ENCODE assay signal across 8 mouse cellular contexts in the genomic region with DNA sequence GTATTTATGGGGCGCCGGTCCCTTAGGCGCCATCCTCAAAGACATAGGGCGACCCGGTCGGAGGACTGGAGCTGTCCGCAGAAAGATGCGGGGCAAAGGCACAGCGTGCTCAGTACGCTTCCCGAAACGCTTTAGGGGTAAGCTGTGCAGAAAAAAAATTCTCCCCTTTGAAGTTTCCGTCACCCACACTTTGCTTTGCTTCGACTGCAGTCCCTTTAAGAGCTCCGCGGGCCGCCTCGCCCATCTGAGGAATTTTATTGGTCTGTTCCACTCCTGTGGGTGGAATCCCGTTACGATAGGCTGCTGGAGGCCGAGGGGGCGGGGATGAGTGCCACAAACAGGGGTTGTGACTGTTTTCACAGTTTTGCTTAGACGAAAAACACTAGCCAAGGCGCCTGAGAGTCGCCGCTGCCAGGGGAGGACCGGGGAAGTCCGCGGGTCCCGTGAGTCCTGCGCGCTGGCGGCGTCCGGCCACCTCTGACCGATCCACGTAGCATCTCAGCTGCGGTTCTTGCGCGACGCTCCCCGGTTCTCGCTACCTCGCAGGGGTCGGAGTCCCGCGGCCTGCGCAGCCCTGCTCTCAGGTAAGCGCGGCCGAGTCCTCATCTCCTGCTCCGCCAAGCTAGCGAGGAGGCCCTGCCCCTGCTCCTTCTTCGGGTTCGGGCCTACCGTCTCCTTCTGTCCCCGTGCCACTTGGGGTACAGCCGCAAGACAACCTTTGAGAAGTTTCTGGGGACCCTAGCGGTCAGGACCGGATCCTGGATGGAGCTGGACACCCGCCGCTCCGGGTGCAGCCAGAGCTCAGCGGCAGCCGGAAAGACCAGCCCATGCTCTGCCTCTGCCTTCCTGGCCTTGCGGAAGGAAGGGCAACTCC. TPM values are rescaled to one million over a fixed set of nuclear protein-coding genes. Genes with fewer than 3 reads are reported as not detected.
DNase-seq lines count a peak whose midpoint lies in the region; ATAC-seq and TF ChIP-seq lines count a peak whose summit lies in the region.

A gene (plus strand): TSS at position 305 of the 874 bp plus-strand sequence.

- peak; percentile 89 for ATAC-seq in embryonic facial prominence, embryonic 15.5 days (ENCODE audit: insufficient number of reproducible peaks, low FRiP score, low TSS enrichment, low read depth)
- ATAC-seq in kidney, embryonic 14.5 days (ENCODE audit: low FRiP score, low TSS enrichment): peak; percentile 88
- ATAC-seq in limb, embryonic 15.5 days (ENCODE audit: insufficient number of reproducible peaks, low FRiP score, low TSS enrichment, low read depth): peak; percentile 87

- no peaks in the 10 kb centered on the region for H3K9me3 ChIP-seq in embryonic facial prominence, embryonic 15.5 days (replicated peaks)
- no peaks in the 10 kb centered on the region for H3K9me3 ChIP-seq in kidney, embryonic 14.5 days (ENCODE audit: control insufficient read depth, low read length)
- H3K9me3 ChIP-seq in limb, embryonic 15.5 days: no peaks in the 10 kb centered on the region

- TF ChIP-seq POLR2A in bone marrow, adult 2 months (IDR thresholded peaks at IDR 0.05; ENCODE audit: borderline replicate concordance, control insufficient read depth, low read depth, low read length): peak; percentile 44; the same call in 1 of the 2 replicates

- H3K27me3 ChIP-seq in embryonic facial prominence, embryonic 15.5 days: no peaks in the 10 kb centered on the region
- no peaks in the 10 kb centered on the region for H3K27me3 ChIP-seq in kidney, embryonic 14.5 days (ENCODE audit: control insufficient read depth, insufficient read depth, low read length)
- H3K27me3 ChIP-seq in limb, embryonic 15.5 days: no peaks in the 10 kb centered on the region

- WGBS in bone marrow, adult 2 months: under 1% methylated on average over 66 of the region's 66 CpGs
- 0% methylated on average over 66 of the region's 66 CpGs for WGBS in embryonic facial prominence, embryonic 15.5 days
- WGBS in kidney, embryonic 14.5 days: under 1% methylated on average over 66 of the region's 66 CpGs
- WGBS in limb, embryonic 15.5 days: under 1% methylated on average over 66 of the region's 66 CpGs

- H3K27ac ChIP-seq in bone marrow, adult 2 months (ENCODE audit: control insufficient read depth, insufficient read depth, low read depth, low read length, poor library complexity): peak within 1 kb of the TSS; percentile 96
- peak within 1 kb of the TSS; percentile 96 for H3K27ac ChIP-seq in embryonic facial prominence, embryonic 15.5 days (replicated peaks)
- H3K27ac ChIP-seq in kidney, embryonic 14.5 days (ENCODE audit: low read depth, low read length): peak within 1 kb of the TSS; percentile 93
- peak within 1 kb of the TSS; percentile 97 for H3K27ac ChIP-seq in limb, embryonic 15.5 days

- peak; percentile 98 for DNase-seq in 416B (ENCODE audit: low read depth)
- DNase-seq in heart, adult 9 months (ENCODE audit: low spot score in 2 of 2): peak; percentile 95 to 96
- DNase-seq in monocyte, adult 2 months (ENCODE audit: low read depth in 1 of 2, low spot score in 2 of 2): peak; percentile 85 to 89
- peak; percentile 94 to 97 for DNase-seq in spleen, postnatal 36 days (ENCODE audit: low spot score in 2 of 2)

- peak; percentile 10; the same call in 1 of the 2 replicates for TF ChIP-seq CTCF in bone marrow, adult 2 months (IDR thresholded peaks at IDR 0.05; ENCODE audit: control insufficient read depth, insufficient read depth, low read length)

- peaks cover 4% of the 10 kb centered on the region; the same call in 1 of the 2 replicates for H3K4me1 ChIP-seq in bone marrow, adult 2 months (ENCODE audit: control insufficient read depth, insufficient read depth, low read length)
- H3K4me1 ChIP-seq in embryonic facial prominence, embryonic 15.5 days: peaks cover 47% of the 10 kb centered on the region
- H3K4me1 ChIP-seq in kidney, embryonic 14.5 days (ENCODE audit: control insufficient read depth, insufficient read depth, low read length): peaks cover 23% of the 10 kb centered on the region
- H3K4me1 ChIP-seq in limb, embryonic 15.5 days: peaks cover 56% of the 10 kb centered on the region

- peak within 1 kb of the TSS; percentile 90 for H3K4me3 ChIP-seq in bone marrow, adult 2 months (replicated peaks; ENCODE audit: control insufficient read depth, low read depth, low read length)
- peak within 1 kb of the TSS; percentile 83 for H3K4me3 ChIP-seq in embryonic facial prominence, embryonic 15.5 days (replicated peaks)
- peak within 1 kb of the TSS; percentile 82 for H3K4me3 ChIP-seq in kidney, embryonic 14.5 days (ENCODE audit: low read length)
- H3K4me3 ChIP-seq in limb, embryonic 15.5 days: peak within 1 kb of the TSS; percentile 70

- peak within 1 kb of the TSS; percentile 84 for H3K9ac ChIP-seq in embryonic facial prominence, embryonic 15.5 days
- peak within 1 kb of the TSS; percentile 86 for H3K9ac ChIP-seq in kidney, embryonic 14.5 days (ENCODE audit: low read depth, low read length)
- peak within 1 kb of the TSS; percentile 85 for H3K9ac ChIP-seq in limb, embryonic 15.5 days

- H3K4me2 ChIP-seq in embryonic facial prominence, embryonic 15.5 days (replicated peaks): peak within 1 kb of the TSS; percentile 97
- peak within 1 kb of the TSS; percentile 86 for H3K4me2 ChIP-seq in kidney, embryonic 14.5 days (replicated peaks; ENCODE audit: low read depth, low read length)
- H3K4me2 ChIP-seq in limb, embryonic 15.5 days: peak within 1 kb of the TSS; percentile 96

- H3K36me3 ChIP-seq in embryonic facial prominence, embryonic 15.5 days: no peaks in the 10 kb centered on the region
- peaks cover 1% of the 10 kb centered on the region; the same call in 1 of the 2 replicates for H3K36me3 ChIP-seq in kidney, embryonic 14.5 days (ENCODE audit: control insufficient read depth, insufficient read depth, low read length)
- H3K36me3 ChIP-seq in limb, embryonic 15.5 days: peaks cover 3% of the 10 kb centered on the region; the same call in 1 of the 2 replicates

RNA-seq across cellular contexts. Expression of the gene that starts here (rescaled TPM):
- 45.8 and 74.0 TPM in 2 replicates for polyA plus RNA-seq in bone marrow, adult 2 months (2011; ENCODE audit: insufficient read depth, insufficient read length, low replicate concordance, missing spikeins)
- 83.7 and 86.5 TPM in 2 replicates for polyA plus RNA-seq in embryonic facial prominence, embryonic 15.5 days (2015; fragmentation: Nextera tagmentation; extraction: Ambion mirVana)
- polyA plus RNA-seq in kidney, embryonic 14.5 days (2014; fragmentation: Nextera tagmentation; extraction: Ambion mirVana): 54.5 and 57.2 TPM in 2 replicates
- polyA plus RNA-seq in limb, embryonic 15.5 days (2015; fragmentation: Nextera tagmentation; extraction: Ambion mirVana): 83.2 and 83.3 TPM in 2 replicates

Comparison
In these comparisons a context has a peak if more than half of its experiments do, and no peak if none do; other contexts are left out.
1. Peak in every context shown above with its lines: DNase-seq, ATAC-seq, H3K4me3 ChIP-seq and H3K27ac ChIP-seq.